Mouse (Mus musculus) limb, embryonic 11.5 days (tissue): ENCODE data around the gene Eml6. TPM values are rescaled to one million over a fixed set of nuclear protein-coding genes. Genes with fewer than 3 reads are reported as not detected.

Source experiments
- ATAC-seq: fragments of 200-750 bp; cut with Nextera tagmentation; 2 replicates; pipeline ENCODE4 v1.8.0; 2017; ENCODE audit warnings: low read depth; ENCODE audit not compliant: insufficient number of reproducible peaks, low FRiP score, low TSS enrichment
- DNase-seq: peaks from one replicate; pipeline ENCODE4 v3.0.0-alpha.2; 2015; ENCODE audit warnings: low spot score
- H3K27ac ChIP-seq: fragments of 300-500 bp; sonication (generic); replicated peaks from 2 replicates; pipeline ENCODE4 v1.5.1; 2014; ENCODE audit warnings: low read depth, mild to moderate bottlenecking, low read length
- H3K27me3 ChIP-seq: fragments of 300-500 bp; sonication (generic); 2 replicates; pipeline ENCODE4 v1.6.1; 2014; ENCODE audit warnings: mild to moderate bottlenecking, low read length, mixed read lengths; ENCODE audit not compliant: control insufficient read depth, insufficient read depth
- H3K36me3 ChIP-seq: fragments of 300-500 bp; sonication (generic); 2 replicates; pipeline ENCODE4 v1.6.1; 2014; ENCODE audit warnings: mild to moderate bottlenecking, low read length, moderate library complexity, mixed read lengths; ENCODE audit not compliant: control insufficient read depth, insufficient read depth
- H3K4me1 ChIP-seq: fragments of 300-500 bp; sonication (generic); 2 replicates; pipeline ENCODE4 v1.6.1; 2014; ENCODE audit warnings: low read length, mixed read lengths; ENCODE audit not compliant: control insufficient read depth, insufficient read depth
- H3K4me2 ChIP-seq: fragments of 300-500 bp; sonication (generic); 2 replicates; pipeline ENCODE4 v1.6.1; 2014; ENCODE audit warnings: low read depth, mild to moderate bottlenecking, moderate library complexity; ENCODE audit not compliant: severe bottlenecking
- H3K4me3 ChIP-seq: fragments of 300-500 bp; sonication (generic); 2 replicates; pipeline ENCODE4 v1.5.1; 2014; ENCODE audit warnings: low read depth, low read length
- H3K9ac ChIP-seq: fragments of 300-500 bp; sonication (generic); 2 replicates; pipeline ENCODE4 v1.6.1; 2014; ENCODE audit warnings: mild to moderate bottlenecking, low read length
- H3K9me3 ChIP-seq: fragments of 300-500 bp; sonication (generic); 2 replicates; pipeline ENCODE4 v1.6.1; 2016; ENCODE audit warnings: low read length; ENCODE audit not compliant: control insufficient read depth
- WGBS: fragments of 180-500 bp; shearing (Covaris S2); extraction: QIAGEN DNeasy Blood & Tissue Kit; methylation state at CpG from one replicate; pipeline ENCODE4 v1.1.7; 2014; 5-methylcytosine and 5-hydroxymethylcytosine counted together
- polyA plus RNA-seq: library from polyadenylated mRNA; unstranded; fragments of >200 nt; fragmentation: Nextera tagmentation; extraction: Ambion mirVana; gene quantifications from 2 replicates; pipeline ENCODE4 v1.2.1, GENCODE M21; 2014

The Eml6 gene
- polyA plus RNA-seq, 1 experiment from 2014 or later = 0.64 TPM

- ATAC-seq (no peak), DNase-seq (no peak)
- H3K27ac ChIP-seq = no peak overlapping the region
Measured at GRCm38 (mm10) chr11:29777964-29778363, 247.9 kb downstream of the Eml6 start.

DNA sequence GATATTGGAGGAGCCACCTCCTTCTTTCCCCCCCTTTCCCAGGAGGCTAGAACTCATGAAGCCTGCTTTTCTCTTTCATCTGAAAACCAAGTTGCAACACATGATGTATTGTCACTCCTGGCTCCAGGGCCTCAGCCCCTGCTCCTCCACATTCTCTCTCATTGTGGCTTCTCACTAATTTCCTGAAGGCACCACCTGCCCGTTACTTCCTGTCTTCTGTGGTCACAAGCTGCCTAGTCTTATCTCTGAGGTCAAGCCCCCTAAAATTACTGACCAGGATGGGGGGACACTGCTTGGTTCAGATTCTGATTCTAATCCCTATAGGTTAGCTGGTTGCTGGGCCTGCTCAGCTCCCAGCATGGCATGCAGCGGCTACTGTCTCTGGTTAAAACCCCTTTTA is 251.1 kb downstream of the Eml6 start:
- H3K36me3 ChIP-seq = no peaks in the 10 kb centered on the region
- no peaks in the 10 kb centered on the region for H3K27me3 ChIP-seq
- no peak overlapping the region for H3K27ac ChIP-seq
- DNase-seq (no peak), ATAC-seq (no peak)
- H3K9ac ChIP-seq = no peak overlapping the region
- no peak overlapping the region for H3K4me3 ChIP-seq
- H3K4me2 ChIP-seq = no peak overlapping the region
- no peaks in the 10 kb centered on the region for H3K4me1 ChIP-seq
- WGBS = 55% methylated on average over 2 of the region's 2 CpGs
- H3K9me3 ChIP-seq = no peaks in the 10 kb centered on the region

More at GRCm38 (mm10) chr11:29777964-29778363, 247.9 kb downstream of the Eml6 start:
- Histone ChIP-seq H3K9me3 (no peaks in the 10 kb centered on the region), H3K36me3 (no peaks in the 10 kb centered on the region), H3K27me3 (no peaks in the 10 kb centered on the region), H3K4me2 (no peak overlapping the region), H3K9ac (no peak overlapping the region), H3K4me1 (no peaks in the 10 kb centered on the region), H3K4me3 (no peak overlapping the region)

- Histone ChIP-seq H3K36me3 (no peaks in the 10 kb centered on the region), H3K9ac (no peak overlapping the region), H3K4me3 (no peak overlapping the region), H3K4me1 (no peaks in the 10 kb centered on the region), H3K4me2 (no peak overlapping the region), H3K27me3 (no peaks in the 10 kb centered on the region), H3K9me3 (no peaks in the 10 kb centered on the region), H3K27ac (no peak overlapping the region)
- 61% methylated on average over 2 of the region's 2 CpGs for WGBS
- no peak for DNase-seq
- ATAC-seq = peak; percentile 65; the same call in 1 of the 2 replicates
Measured at GRCm38 (mm10) chr11:29774296-29774695, 251.5 kb downstream of the Eml6 start.

DNA sequence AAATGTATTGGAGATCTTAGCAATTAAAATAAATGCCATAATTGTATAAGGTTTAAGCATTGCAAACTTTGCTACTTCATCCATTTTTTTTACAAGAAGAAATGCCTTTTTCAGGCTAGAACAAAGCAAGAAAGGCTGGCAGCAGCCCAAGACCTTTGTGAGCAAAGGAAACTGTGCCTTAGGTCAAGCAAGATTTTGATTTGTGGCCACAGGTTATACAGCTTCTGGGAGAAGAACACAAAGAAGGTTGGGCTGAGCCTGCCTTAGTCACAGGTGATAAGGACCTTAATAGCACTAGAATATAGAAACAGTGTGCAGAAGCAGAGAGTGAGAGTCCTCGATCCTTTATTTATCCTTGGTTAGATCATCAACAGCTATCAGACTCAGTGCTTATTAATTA is 253.6 kb downstream of the Eml6 start:
- Histone ChIP-seq H3K4me2 (no peak overlapping the region), H3K27me3 (no peaks in the 10 kb centered on the region), H3K9me3 (no peaks in the 10 kb centered on the region), H3K27ac (no peak overlapping the region), H3K9ac (no peak overlapping the region), H3K4me3 (no peak overlapping the region), H3K36me3 (no peaks in the 10 kb centered on the region), H3K4me1 (no peaks in the 10 kb centered on the region)
- WGBS = 95% methylated on average over 1 of the region's 1 CpGs
- no peak for ATAC-seq
- no peak for DNase-seq

DNA sequence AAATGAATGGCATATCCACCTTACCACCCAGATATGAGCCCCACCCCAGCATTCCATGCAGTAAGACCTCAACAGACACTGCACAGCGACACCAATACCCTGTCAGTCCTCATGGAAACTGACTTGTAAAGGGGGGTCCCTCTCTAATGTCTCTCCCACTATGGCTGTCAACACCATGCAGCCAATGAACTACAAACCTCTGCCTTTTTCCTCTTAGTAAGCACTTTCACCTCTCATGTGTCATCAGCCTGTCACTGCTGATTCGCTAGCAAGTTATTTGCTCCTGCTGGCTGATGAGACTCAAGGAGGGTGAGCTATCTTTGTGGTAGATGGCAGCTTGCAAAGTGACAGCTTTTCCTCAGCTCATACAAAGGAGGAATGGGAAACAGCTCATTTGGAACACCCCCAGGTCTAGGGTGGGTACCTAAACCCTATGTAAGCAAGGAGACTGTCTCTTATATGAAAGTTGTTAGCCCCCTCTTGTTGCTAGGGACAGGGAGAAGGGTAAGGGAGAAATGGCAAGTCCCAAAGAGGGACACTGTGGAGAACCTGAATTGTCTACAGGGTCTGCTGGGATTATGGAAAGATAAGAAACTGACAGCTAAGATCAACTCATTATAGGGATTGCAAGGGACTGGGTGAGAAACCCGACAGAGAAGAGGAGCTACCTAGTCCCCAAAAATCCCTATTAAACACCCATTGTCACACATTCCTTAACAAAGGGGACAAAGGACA is 255.0 kb downstream of the Eml6 start:
- H3K4me1 ChIP-seq = no peaks in the 10 kb centered on the region
- no peak for ATAC-seq
- no peaks in the 10 kb centered on the region for H3K27me3 ChIP-seq
- H3K27ac ChIP-seq = no peak overlapping the region
- WGBS = 75% methylated on average over 3 of the region's 3 CpGs
- H3K4me2 ChIP-seq = no peak overlapping the region
- no peak overlapping the region for H3K4me3 ChIP-seq
- no peak overlapping the region for H3K9ac ChIP-seq
- no peak for DNase-seq
- H3K9me3 ChIP-seq = no peaks in the 10 kb centered on the region
- H3K36me3 ChIP-seq = no peaks in the 10 kb centered on the region

DNA sequence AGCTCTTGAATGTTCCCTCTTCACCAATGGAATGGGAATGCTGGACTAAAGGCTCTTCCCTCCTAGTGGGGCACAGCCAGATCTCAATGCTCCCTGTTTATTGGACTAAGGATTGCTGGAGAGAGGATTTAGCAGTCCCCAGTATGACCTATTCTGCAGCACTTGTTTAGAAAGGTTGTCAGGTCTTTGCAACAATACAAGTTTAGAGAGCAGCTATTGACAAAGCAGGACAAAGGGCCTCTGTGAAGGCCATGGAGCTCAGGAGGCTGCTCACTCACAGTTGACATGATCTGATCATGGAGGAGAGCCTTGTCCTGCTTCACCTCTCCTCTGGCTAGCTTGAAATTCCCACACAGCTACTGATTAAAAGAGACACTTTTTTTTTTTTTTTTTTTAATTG is 257.3 kb downstream of the Eml6 start:
- DNase-seq (no peak), ATAC-seq (no peak)
- Histone ChIP-seq H3K27me3 (no peaks in the 10 kb centered on the region), H3K4me2 (no peak overlapping the region), H3K4me1 (no peaks in the 10 kb centered on the region), H3K4me3 (no peak overlapping the region), H3K9ac (no peak overlapping the region), H3K9me3 (no peaks in the 10 kb centered on the region), H3K27ac (no peak overlapping the region), H3K36me3 (no peaks in the 10 kb centered on the region)

DNA sequence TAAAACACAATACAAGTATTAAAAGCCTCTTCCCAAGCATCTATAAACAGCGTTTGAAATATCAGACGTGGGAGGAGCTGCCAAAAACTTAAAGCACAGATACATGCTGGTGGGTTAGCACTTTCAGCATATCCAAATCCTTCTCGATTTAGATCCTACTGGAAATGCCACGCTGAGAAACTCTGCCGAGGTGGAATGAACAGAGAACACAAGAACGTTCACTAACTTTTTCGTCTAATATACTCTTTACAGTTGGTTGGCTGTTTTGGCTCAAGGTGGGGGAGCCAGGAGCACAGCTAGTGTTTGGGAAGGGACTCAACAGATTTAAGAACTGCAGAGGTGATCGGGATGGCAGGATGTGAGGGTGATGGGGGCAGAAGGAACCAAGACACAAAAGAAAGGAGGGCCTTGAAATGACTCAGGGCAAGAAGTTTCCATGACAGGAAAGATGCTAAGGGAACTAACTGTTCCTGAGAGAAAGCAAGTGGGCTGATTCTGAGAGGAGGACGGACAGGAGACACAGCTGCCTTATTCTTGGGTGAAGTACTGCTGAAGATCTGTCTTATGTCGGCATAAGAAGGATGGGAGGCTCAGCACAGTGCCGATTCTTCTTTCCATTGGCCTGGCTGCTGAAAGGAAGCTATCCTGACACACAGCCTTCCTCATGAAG is 259.4 kb downstream of the Eml6 start:
- no peaks in the 10 kb centered on the region for H3K36me3 ChIP-seq
- no peaks in the 10 kb centered on the region for H3K9me3 ChIP-seq
- H3K4me2 ChIP-seq = no peak overlapping the region
- DNase-seq = no peak
- 85% methylated on average over 11 of the region's 11 CpGs for WGBS
- no peaks in the 10 kb centered on the region for H3K4me1 ChIP-seq
- no peak for ATAC-seq
- no peaks in the 10 kb centered on the region for H3K27me3 ChIP-seq
- H3K27ac ChIP-seq = no peak overlapping the region
- no peak overlapping the region for H3K4me3 ChIP-seq
- H3K9ac ChIP-seq = no peak overlapping the region

DNA sequence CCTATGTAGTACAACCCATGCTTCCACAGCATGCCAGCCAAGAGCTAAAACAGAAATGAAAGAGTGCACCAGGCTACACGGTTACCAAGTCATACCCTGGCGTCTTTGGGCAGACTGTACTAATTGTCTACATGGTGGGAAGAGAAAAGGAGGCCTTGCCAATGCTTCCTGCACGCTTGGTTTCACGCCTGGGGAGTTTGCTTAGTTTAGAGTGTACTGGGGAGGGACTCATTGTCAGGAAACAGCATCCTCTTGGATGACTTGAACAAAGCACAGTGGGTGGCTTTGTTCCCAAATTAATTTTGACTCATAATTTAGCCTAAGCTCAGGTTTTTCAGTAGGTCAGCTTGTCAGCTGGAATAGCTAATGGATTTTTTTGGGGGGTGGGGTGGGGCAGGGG is 260.8 kb downstream of the Eml6 start:
- Histone ChIP-seq H3K27me3 (no peaks in the 10 kb centered on the region), H3K4me3 (no peak overlapping the region), H3K9me3 (no peaks in the 10 kb centered on the region), H3K36me3 (no peaks in the 10 kb centered on the region), H3K27ac (no peak overlapping the region), H3K4me2 (no peak overlapping the region), H3K4me1 (no peaks in the 10 kb centered on the region), H3K9ac (no peak overlapping the region)
- DNase-seq (no peak), ATAC-seq (no peak)
- 81% methylated on average over 4 of the region's 4 CpGs for WGBS
